Mouse (Mus musculus) CH12.LX (cell line): ENCODE measurements around the gene Fam120a. TPM values are rescaled to one million over a fixed set of nuclear protein-coding genes. Genes with fewer than 3 reads are reported as not detected.

Experiments
- DNase-seq: peaks from one replicate; pipeline ENCODE4 v3.0.0-alpha.2; 2013; ENCODE audit errors: extremely low read depth
- H3K27ac ChIP-seq: 2 replicates; pipeline ENCODE4 v1.5.1; 2012; ENCODE audit warnings: low read depth, mild to moderate bottlenecking, control low read depth, moderate library complexity; ENCODE audit not compliant: insufficient read depth
- H3K27me3 ChIP-seq: replicated peaks from 2 replicates; pipeline ENCODE3; 2012; ENCODE audit warnings: inconsistent platforms
- H3K36me3 ChIP-seq, 2 experiments: replicated peaks in 1 of 2; 2 replicates each; pipeline versions ENCODE3 to v1.6.1; 2012; ENCODE audit warnings: inconsistent platforms in 1 of 2, low read length in 1 of 2, mild to moderate bottlenecking in 1 of 2, mixed read lengths in 1 of 2, moderate library complexity in 1 of 2; ENCODE audit not compliant: control insufficient read depth in 1 of 2, insufficient read depth in 1 of 2
- H3K4me1 ChIP-seq, 2 experiments: 2 replicates each; pipeline ENCODE4 v1.6.1; 2012; ENCODE audit warnings: inconsistent platforms in 1 of 2, moderate library complexity in 1 of 2; ENCODE audit not compliant: insufficient read depth in 2 of 2, control insufficient read depth in 1 of 2
- H3K4me2 ChIP-seq: 2 replicates; pipeline ENCODE4 v1.6.1; 2012; ENCODE audit warnings: low read depth, mild to moderate bottlenecking, control low read depth; ENCODE audit not compliant: poor library complexity, insufficient read depth, severe bottlenecking
- H3K4me3 ChIP-seq, 3 experiments: fragments of 150-350 bp in 1 of 3; sonication (generic) in 1 of 3; replicated peaks in 1 of 3; 2 replicates each; pipeline versions ENCODE3 to v1.5.1; 2011 to 2012; ENCODE audit warnings: low read depth in 2 of 3, low read length in 2 of 3, mild to moderate bottlenecking in 2 of 3, moderate library complexity in 2 of 3, control low read depth in 1 of 3, improper control_type of control experiment in 1 of 3, inconsistent platforms in 1 of 3, mixed read lengths in 1 of 3; ENCODE audit not compliant: poor library complexity in 1 of 3
- H3K79me2 ChIP-seq: replicated peaks from 2 replicates; pipeline ENCODE4 v1.6.1; 2012; ENCODE audit warnings: mild to moderate bottlenecking, moderate library complexity; ENCODE audit not compliant: control insufficient read depth, poor library complexity, insufficient read depth, severe bottlenecking; ENCODE audit errors: extremely low read depth
- H3K9ac ChIP-seq: 2 replicates; pipeline ENCODE4 v1.6.1; 2012; ENCODE audit warnings: low read depth, mild to moderate bottlenecking, control low read depth, moderate library complexity; ENCODE audit not compliant: insufficient read depth
- H3K9me3 ChIP-seq: replicated peaks from 2 replicates; pipeline ENCODE3; 2012; ENCODE audit warnings: low read length, inconsistent platforms, mixed read lengths
- BHLHE40 ChIP-seq: IDR thresholded peaks from 2 replicates; pipeline ENCODE4 v1.6.1; 2011; ENCODE audit warnings: mild to moderate bottlenecking, low read depth, low read length, improper control_type of control experiment
- CHD1 ChIP-seq: IDR thresholded peaks from 2 replicates; pipeline ENCODE4 v1.6.1; 2012; ENCODE audit warnings: low read depth, low read length, improper control_type of control experiment, inconsistent platforms
- CHD2 ChIP-seq: IDR thresholded peaks from 2 replicates; pipeline ENCODE4 v1.6.1; 2011; ENCODE audit warnings: low read length, improper control_type of control experiment
- CTCF ChIP-seq, 2 experiments: IDR thresholded peaks in 1 of 2; conservative IDR thresholded peaks in 1 of 2; 2 replicates each; pipeline ENCODE4 v1.5.1; 2011 to 2012; ENCODE audit warnings: low read depth in 2 of 2, low read length in 2 of 2, improper control_type of control experiment in 1 of 2, inconsistent platforms in 1 of 2, mild to moderate bottlenecking in 1 of 2, moderate library complexity in 1 of 2
- E2F4 ChIP-seq: IDR thresholded peaks from 2 replicates; pipeline ENCODE4 v1.6.1; 2011; ENCODE audit warnings: low read depth, low read length, improper control_type of control experiment; ENCODE audit not compliant: insufficient replicate concordance
- ELF1 ChIP-seq: IDR thresholded peaks from 2 replicates; pipeline ENCODE4 v1.6.1; 2014; ENCODE audit warnings: low read depth, mild to moderate bottlenecking, inconsistent platforms, low read length, improper control_type of control experiment
- EP300 ChIP-seq: IDR thresholded peaks from 2 replicates; pipeline ENCODE4 v1.6.1; 2011; ENCODE audit warnings: low read length, improper control_type of control experiment
- ETS1 ChIP-seq: conservative IDR thresholded peaks from 2 replicates; pipeline ENCODE4 v1.6.1; 2012; ENCODE audit warnings: low read depth, mild to moderate bottlenecking, inconsistent platforms, low read length, improper control_type of control experiment, moderate library complexity
- GABPA ChIP-seq: IDR thresholded peaks from 2 replicates; pipeline ENCODE4 v1.6.1; 2012; ENCODE audit warnings: low read depth, low read length, improper control_type of control experiment, inconsistent platforms; ENCODE audit not compliant: insufficient replicate concordance
- HCFC1 ChIP-seq: IDR thresholded peaks from 2 replicates; pipeline ENCODE4 v1.6.1; 2012; ENCODE audit warnings: low read depth, mild to moderate bottlenecking, inconsistent platforms, low read length, improper control_type of control experiment
- IRF4 ChIP-seq: IDR thresholded peaks from 2 replicates; pipeline ENCODE4 v1.6.1; 2014; ENCODE audit warnings: low read depth, mild to moderate bottlenecking, inconsistent platforms, low read length, improper control_type of control experiment
- JUN ChIP-seq: IDR thresholded peaks from 2 replicates; pipeline ENCODE4 v1.6.1; 2011; ENCODE audit warnings: low read depth, mild to moderate bottlenecking, low read length, improper control_type of control experiment, moderate library complexity; ENCODE audit not compliant: insufficient read depth
- JUND ChIP-seq: conservative IDR thresholded peaks from 2 replicates; pipeline ENCODE4 v1.6.1; 2011; ENCODE audit warnings: low read depth, low read length, improper control_type of control experiment
- KAT2A ChIP-seq: IDR thresholded peaks from 2 replicates; pipeline ENCODE4 v1.6.1; 2012; ENCODE audit warnings: low read length, improper control_type of control experiment, inconsistent platforms; ENCODE audit not compliant: insufficient replicate concordance
- MAFK ChIP-seq: IDR thresholded peaks from 2 replicates; pipeline ENCODE4 v1.6.1; 2011; ENCODE audit warnings: low read length, improper control_type of control experiment; ENCODE audit not compliant: insufficient replicate concordance
- MAX ChIP-seq: IDR thresholded peaks from 2 replicates; pipeline ENCODE4 v1.6.1; 2011; ENCODE audit warnings: low read length, improper control_type of control experiment
- MAZ ChIP-seq: IDR thresholded peaks from 2 replicates; pipeline ENCODE4 v1.6.1; 2012; ENCODE audit warnings: low read depth, mild to moderate bottlenecking, inconsistent platforms, low read length, improper control_type of control experiment, moderate library complexity
- MEF2A ChIP-seq: IDR thresholded peaks from 2 replicates; pipeline ENCODE4 v1.6.1; 2014; ENCODE audit warnings: low read depth, mild to moderate bottlenecking, inconsistent platforms, low read length, improper control_type of control experiment, borderline replicate concordance
- MXI1 ChIP-seq: IDR thresholded peaks from 2 replicates; pipeline ENCODE4 v1.6.1; 2011; ENCODE audit warnings: mild to moderate bottlenecking, low read depth, low read length, improper control_type of control experiment
- MYC ChIP-seq: IDR thresholded peaks from 2 replicates; pipeline ENCODE4 v1.6.1; 2011; ENCODE audit warnings: low read depth, mild to moderate bottlenecking, improper control_type of control experiment, low read length
- NELFE ChIP-seq: IDR thresholded peaks from 2 replicates; pipeline ENCODE4 v1.6.1; 2011; ENCODE audit warnings: low read depth, low read length, improper control_type of control experiment
- NRF1 ChIP-seq: IDR thresholded peaks from 2 replicates; pipeline ENCODE4 v1.6.1; 2014; ENCODE audit warnings: low read depth, mild to moderate bottlenecking, inconsistent platforms, low read length, improper control_type of control experiment, moderate library complexity
- PAX5 ChIP-seq: IDR thresholded peaks from 2 replicates; pipeline ENCODE4 v1.6.1; 2012; ENCODE audit warnings: low read length, inconsistent platforms, mixed read lengths
- POLR2A ChIP-seq: IDR thresholded peaks from 2 replicates; pipeline ENCODE4 v1.6.1; 2011; ENCODE audit warnings: low read depth, mild to moderate bottlenecking, improper control_type of control experiment, low read length
- POLR2AphosphoS2 ChIP-seq: IDR thresholded peaks from 2 replicates; pipeline ENCODE4 v1.6.1; 2011; ENCODE audit warnings: low read depth, low read length, improper control_type of control experiment
- RAD21 ChIP-seq: IDR thresholded peaks from 2 replicates; pipeline ENCODE4 v1.6.1; 2011; ENCODE audit warnings: low read depth, mild to moderate bottlenecking, low read length, improper control_type of control experiment, moderate library complexity
- RCOR1 ChIP-seq: conservative IDR thresholded peaks from 2 replicates; pipeline ENCODE4 v1.6.1; 2012; ENCODE audit warnings: low read depth, mild to moderate bottlenecking, inconsistent platforms, low read length, improper control_type of control experiment
- SIN3A ChIP-seq: IDR thresholded peaks from 2 replicates; pipeline ENCODE4 v1.6.1; 2012; ENCODE audit warnings: low read length, improper control_type of control experiment, inconsistent platforms
- SMC3 ChIP-seq: IDR thresholded peaks from 2 replicates; pipeline ENCODE4 v1.6.1; 2011; ENCODE audit warnings: low read depth, low read length, improper control_type of control experiment
- TBP ChIP-seq: conservative IDR thresholded peaks from 2 replicates; pipeline ENCODE4 v1.6.1; 2011; ENCODE audit warnings: low read depth, low read length, improper control_type of control experiment
- TCF12 ChIP-seq: IDR thresholded peaks from 2 replicates; pipeline ENCODE4 v1.6.1; 2014; ENCODE audit warnings: low read depth, mild to moderate bottlenecking, inconsistent platforms, low read length, improper control_type of control experiment
- UBTF ChIP-seq: IDR thresholded peaks from 2 replicates; pipeline ENCODE4 v1.6.1; 2012; ENCODE audit warnings: low read depth, mild to moderate bottlenecking, inconsistent platforms, low read length, improper control_type of control experiment, moderate library complexity
- USF1 ChIP-seq: IDR thresholded peaks from 2 replicates; pipeline ENCODE4 v1.6.1; 2014; ENCODE audit warnings: low read depth, mild to moderate bottlenecking, inconsistent platforms, low read length, improper control_type of control experiment
- USF2 ChIP-seq: conservative IDR thresholded peaks from 2 replicates; pipeline ENCODE4 v1.6.1; 2011; ENCODE audit warnings: low read depth, low read length, improper control_type of control experiment
- ZC3H11A ChIP-seq: IDR thresholded peaks from 2 replicates; pipeline ENCODE4 v1.6.1; 2012; ENCODE audit warnings: low read depth, mild to moderate bottlenecking, inconsistent platforms, low read length, improper control_type of control experiment
- ZKSCAN1 ChIP-seq: IDR thresholded peaks from 2 replicates; pipeline ENCODE4 v1.6.1; 2012; ENCODE audit warnings: low read depth, inconsistent platforms, low read length, improper control_type of control experiment, borderline replicate concordance
- ZMIZ1 ChIP-seq: IDR thresholded peaks from 2 replicates; pipeline ENCODE4 v1.6.1; 2012; ENCODE audit warnings: low read depth, mild to moderate bottlenecking, inconsistent platforms, low read length, improper control_type of control experiment
- ZNF384 ChIP-seq: IDR thresholded peaks from 2 replicates; pipeline ENCODE4 v1.6.1; 2012; ENCODE audit warnings: low read depth, low read length, improper control_type of control experiment, inconsistent platforms
- dilution Hi-C: fragments of 300-500 bp; cut with MboI; formaldehyde crosslinking; loops from 2 replicates; pipeline ENCODE4 v1.14.3; 2020; ENCODE audit warnings: low sequenced_read_pairs; ENCODE audit not compliant: extremely low pct_unique_long_range_greater_than_20kb, extremely low pct_ligation_motif_present
- in situ Hi-C: fragments of 300-500 bp; cut with MboI; formaldehyde crosslinking; loops from 3 replicates; pipeline ENCODE4 v1.14.3; 2019; ENCODE audit warnings: low sequenced_read_pairs, low pct_ligation_motif_present, low pct_unique_long_range_greater_than_20kb, mixed read lengths
- polyA plus RNA-seq: library from polyadenylated mRNA; unstranded; fragments of >175 nt; gene quantifications from 2 replicates; pipeline ENCODE4 v1.2.1, GENCODE M21; 2012; ENCODE audit warnings: low read depth; ENCODE audit not compliant: insufficient read length
- total RNA-seq, 2 experiments: library from RNA; depleted of rRNA; stranded (reverse); fragments of 300-350 nt in 1 of 2; fragments of >200 nt in 1 of 2; gene quantifications; 2 replicates each; pipeline ENCODE4 v1.2.3; 2012 to 2014

Gene Fam120a
- total and polyA plus RNA-seq, 3 experiments: 70.0 to 122 (median 82.6) TPM

- DNase-seq: peak; percentile 34
- peak overlapping the region; percentile 74 to 94 (median 79) for H3K4me3 ChIP-seq
- no peaks in the 10 kb centered on the region for H3K9me3 ChIP-seq
- H3K79me2 ChIP-seq: peaks cover 74% of the 10 kb centered on the region
- peaks cover 6 to 36% of the 10 kb centered on the region in 2 experiments for H3K36me3 ChIP-seq
- in situ Hi-C loops: loop anchor here (5.0 kb wide), 1 partner anchor 93 kb away; the partner anchor contains the start of gene Phf2
- H3K27me3 ChIP-seq: no peaks in the 10 kb centered on the region
- dilution Hi-C loops: no loop called here
- TF ChIP-seq CHD2 (no peak), TBP (no peak), SMC3 (no peak), RCOR1 (no peak), NELFE (no peak), HCFC1 (no peak), JUND (no peak), ZC3H11A (no peak), SIN3A (no peak; the same call in 1 of the 2 replicates), EP300 (0 out of 2 replicates have a peak, but pooled peaks have one; percentile 12), MXI1 (peak; percentile 78), CHD1 (no peak), MYC (peak; percentile 89), E2F4 (no peak), USF2 (no peak), MAFK (no peak), ETS1 (no peak), MAX (peak; percentile 86), POLR2AphosphoS2 (no peak), IRF4 (no peak), TCF12 (no peak), PAX5 (no peak), KAT2A (no peak), ELF1 (no peak), CTCF (conservative IDR thresholded peaks at IDR 0.05 in 1 of 2, IDR thresholded peaks at IDR 0.05 in 1 of 2; ENCODE audit: low read depth in 2 of 2, low read length in 2 of 2) (no peak), MAZ (no peak), GABPA (no peak), RAD21 (no peak), POLR2A (no peak), NRF1 (no peak), ZKSCAN1 (no peak), UBTF (no peak), JUN (no peak), BHLHE40 (peak; percentile 40; the same call in 1 of the 2 replicates), USF1 (no peak), MEF2A (no peak), ZNF384 (no peak), ZMIZ1 (no peak)
- peaks cover 16 to 49% of the 10 kb centered on the region in 2 experiments for H3K4me1 ChIP-seq
- no peak overlapping the region for H3K27ac ChIP-seq
- peak overlapping the region; percentile 94 for H3K9ac ChIP-seq
- peak overlapping the region; percentile 96 for H3K4me2 ChIP-seq
Measured at GRCm38 (mm10) chr13:48964850-48965249, 3.0 kb downstream of the Fam120a start.
